Mouse (Mus musculus) megakaryocyte progenitor cell, adult 5-6 weeks (primary cell): ENCODE measurements around the gene Sbp. TPM values are rescaled to one million over a fixed set of nuclear protein-coding genes. Genes with fewer than 3 reads are reported as not detected.
"Not testable (repeated sequence)": the region's sequence is repeated elsewhere in the genome, so short reads cannot be mapped to it uniquely, and the experiment has no call there.

Experiments used
- ATAC-seq: replicated peaks from 2 replicates; pipeline ENCODE4 v1.8.0; 2016; ENCODE audit warnings: mild to moderate bottlenecking, moderate TSS enrichment, inconsistent platforms; ENCODE audit not compliant: poor library complexity
- total RNA-seq, 2 experiments: library from RNA; stranded (forward) in 1 of 2; stranded (reverse) in 1 of 2; fragments of 157-497, 149-512 nt in 1 of 2; fragments of 200-1000 nt in 1 of 2; gene quantifications; 2 replicates each; pipeline versions ENCODE4 v1.2.3 to v1.2.4; 2015 to 2017

The Sbp gene
- not detected in 2 replicates for total RNA-seq (2015)
- not detected in 2 replicates for total RNA-seq (2017)

DNA sequence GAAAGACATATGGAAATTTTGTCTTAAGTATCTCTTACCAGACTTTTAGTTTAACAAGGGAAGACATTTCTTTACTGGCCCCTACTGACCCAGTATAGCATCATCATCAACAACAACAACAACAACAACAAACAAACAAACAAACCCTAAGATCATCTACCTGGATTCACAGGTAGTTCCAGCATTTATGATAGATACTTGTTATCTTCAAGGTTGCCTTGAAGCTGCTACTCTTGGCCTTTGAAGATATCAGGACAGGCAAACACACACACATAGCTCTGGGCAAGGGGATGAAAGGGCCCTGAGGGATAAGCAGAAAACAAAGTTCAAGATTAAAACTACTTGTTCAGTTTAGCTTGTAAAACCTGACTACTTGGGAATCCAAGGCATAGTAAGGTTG lies at the start of gene Sbp:
Sbp (plus strand) TSS at position 301 of the 400 bp plus-strand sequence.
- no peak for ATAC-seq

DNA sequence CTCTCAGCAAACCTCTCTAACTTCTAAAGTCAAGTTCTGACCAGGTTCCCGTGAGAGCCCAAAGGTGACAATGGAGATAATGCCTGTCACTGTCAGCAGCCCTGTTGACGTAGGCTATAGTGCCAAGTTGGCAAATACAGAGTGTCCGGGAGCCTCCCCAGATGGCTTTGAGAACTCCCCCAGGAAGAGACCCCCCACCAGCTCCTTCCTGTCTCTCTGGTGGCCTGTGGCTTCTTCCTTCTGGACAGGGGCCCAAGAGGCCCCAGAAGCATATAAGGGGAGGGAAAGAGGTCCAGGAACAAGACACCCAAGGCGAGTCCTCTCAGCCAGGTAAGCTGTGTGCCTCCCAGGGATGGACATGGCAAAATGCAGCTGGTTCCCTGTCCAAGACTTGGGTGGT lies 24.3 kb upstream of the Sbp start, which contains the start of gene Dcpp3:
Dcpp3 (plus strand) TSS at position 301 of the 400 bp plus-strand sequence.
- not testable (repeated sequence) for ATAC-seq

DNA sequence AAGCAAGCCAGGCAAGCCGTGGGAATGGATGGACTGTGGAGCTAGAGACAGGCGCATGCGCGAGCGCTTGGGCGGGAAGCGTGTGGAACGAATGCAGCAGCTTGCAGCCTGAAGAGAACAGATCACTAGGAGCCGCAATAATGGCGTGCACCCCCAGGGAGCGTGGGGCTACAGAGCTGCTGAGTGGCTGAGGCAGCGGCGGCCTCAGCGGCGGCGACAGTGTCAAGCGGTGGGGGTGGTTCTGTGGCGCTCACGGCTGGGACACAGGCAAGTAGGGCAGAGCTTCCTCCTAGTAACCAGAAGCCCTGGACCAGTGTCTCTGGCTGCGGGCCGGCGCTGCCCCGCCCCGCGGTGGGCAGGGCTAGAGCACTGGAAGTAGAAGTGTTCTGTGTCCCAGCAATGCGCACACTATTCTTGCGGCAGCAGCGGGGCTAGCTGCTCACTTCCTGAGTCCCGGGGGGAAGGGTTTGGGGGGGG lies 16.9 kb upstream of the Sbp start:
- peak; percentile 96 for ATAC-seq

GRCm38 (mm10) chr17:23925090-23925493 lies 16.4 kb upstream of the Sbp start:
- peak; percentile 59 for ATAC-seq

DNA sequence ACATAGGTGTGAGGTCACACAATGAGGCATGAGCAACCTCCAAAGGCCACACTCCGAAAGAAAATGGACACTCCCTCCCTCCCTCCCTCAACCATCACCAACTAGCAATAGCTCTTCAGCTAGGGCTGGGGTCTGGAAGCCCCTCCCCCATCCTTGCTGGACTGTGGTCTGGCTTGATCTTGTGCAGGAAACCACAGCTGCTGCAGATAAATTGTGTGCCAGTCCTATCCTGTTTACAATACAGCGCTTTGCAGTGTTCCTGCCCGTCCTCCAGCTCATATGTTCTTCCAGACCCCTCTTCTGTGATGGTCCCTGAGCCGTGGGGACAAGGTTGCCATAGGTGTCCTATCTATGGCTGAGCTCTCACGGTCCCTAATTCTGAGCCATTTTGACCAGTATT lies 10.3 kb upstream of the Sbp start:
- 0 out of 2 replicates have a peak, but pooled peaks have one; percentile 4 for ATAC-seq

- not testable (repeated sequence) for ATAC-seq
Measured at GRCm38 (mm10) chr17:23947486-23947885, 6.0 kb downstream of the Sbp start.

- ATAC-seq: no peak
Measured at GRCm38 (mm10) chr17:23949068-23949467, 7.6 kb downstream of the Sbp start.

DNA sequence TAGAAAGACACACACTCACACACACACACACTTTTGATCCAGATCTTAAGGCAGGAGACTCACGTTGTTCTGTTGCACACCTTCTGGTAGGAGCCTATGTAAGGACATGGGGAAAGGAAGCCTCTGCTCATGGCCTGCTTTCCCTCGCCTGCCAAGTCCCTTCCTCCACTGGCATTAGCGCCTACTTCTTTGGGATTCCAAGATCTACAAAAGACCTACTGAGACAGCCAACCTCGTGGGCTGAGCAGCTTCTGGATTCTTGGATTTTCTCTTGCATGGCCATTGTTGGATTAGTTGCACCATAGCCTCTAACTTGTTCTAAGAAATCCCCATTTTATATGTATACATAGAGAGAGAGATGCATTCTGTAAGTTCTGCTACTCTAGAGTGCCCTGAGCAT lies 9.4 kb downstream of the Sbp start:
- ATAC-seq: not testable (repeated sequence)

DNA sequence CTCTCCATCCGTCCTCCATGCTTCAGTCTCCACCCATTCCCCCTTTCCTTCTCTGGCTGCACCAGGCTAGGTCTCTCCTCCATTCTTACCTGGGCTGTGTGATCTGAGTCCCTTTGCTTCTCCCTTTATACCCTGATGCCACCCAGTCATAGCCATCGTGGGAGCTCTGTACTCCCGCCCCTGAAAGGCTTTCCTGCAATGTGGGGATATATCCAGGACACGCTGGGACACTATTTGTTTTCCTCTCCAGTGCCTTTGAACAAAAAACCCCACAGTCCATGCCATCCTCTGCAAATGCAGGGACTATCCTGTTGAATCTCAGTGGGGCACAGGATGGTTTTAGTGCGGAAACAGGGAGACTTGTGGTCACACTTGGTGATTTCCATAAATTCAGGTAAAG lies 13.7 kb downstream of the Sbp start, which contains the start of gene Sbpl:
Sbpl (minus strand) TSS at position 101 of the 400 bp plus-strand sequence.
- ATAC-seq: no peak

GRCm38 (mm10) chr17:23960084-23960738 lies 18.7 kb downstream of the Sbp start:
- ATAC-seq: peak; percentile 99

GRCm38 (mm10) chr17:23961573-23962122 lies 20.2 kb downstream of the Sbp start:
- no peak for ATAC-seq

DNA sequence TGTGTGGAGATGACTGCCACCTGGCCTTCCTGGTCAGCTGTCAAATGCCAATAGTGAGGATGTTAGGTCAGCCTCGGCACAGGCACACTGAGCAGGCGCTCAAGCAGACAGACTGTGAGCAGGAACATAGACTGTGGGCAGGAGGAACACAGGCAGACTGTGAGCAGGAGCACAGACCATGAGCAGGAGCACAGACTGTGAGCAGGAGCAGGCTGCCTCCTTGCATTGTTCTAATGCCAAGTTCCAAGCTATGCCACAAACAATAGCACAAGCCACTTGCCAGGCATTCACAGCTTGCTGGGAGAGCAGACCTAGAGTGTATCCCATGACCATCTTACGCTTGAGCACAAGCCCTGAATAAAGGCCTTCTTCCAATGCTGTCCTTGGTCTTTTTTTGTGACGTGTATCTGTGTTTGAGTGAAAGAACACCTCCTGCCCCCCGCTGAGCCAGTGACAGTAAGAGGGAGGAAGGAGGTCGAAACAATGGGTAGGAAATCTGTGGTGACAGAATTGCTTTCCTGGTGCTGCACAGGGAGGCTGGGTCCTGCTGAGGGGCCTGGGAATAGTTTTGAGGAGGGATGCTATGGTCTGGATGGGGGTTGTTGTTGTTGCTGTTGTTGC lies 24.4 kb downstream of the Sbp start:
- ATAC-seq: no peak

GRCm38 (mm10) chr17:23966658-23967401 lies 25.4 kb downstream of the Sbp start:
- peak; percentile 79 for ATAC-seq

- no peak for ATAC-seq
Measured at GRCm38 (mm10) chr17:23968780-23969179, 27.3 kb downstream of the Sbp start.

DNA sequence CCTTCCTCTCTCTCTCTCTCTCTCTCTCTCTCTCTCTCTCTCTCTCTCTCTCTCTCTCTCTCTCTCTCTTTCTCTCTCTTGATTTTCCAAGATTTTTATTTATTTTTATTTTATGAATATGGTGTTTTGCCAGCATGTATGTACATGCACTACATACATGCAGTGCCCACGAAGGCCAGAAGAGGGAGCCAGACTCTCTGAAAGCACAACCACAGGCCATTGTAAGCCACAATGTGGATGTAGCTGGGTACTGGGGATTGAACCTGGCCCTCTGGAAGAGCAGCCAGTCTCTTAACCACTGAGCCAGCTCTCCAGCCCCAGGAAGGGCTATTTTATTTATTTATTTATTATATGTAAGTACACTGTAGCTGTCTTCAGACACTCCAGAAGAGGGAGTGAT lies 27.8 kb downstream of the Sbp start:
- peak; percentile 86 for ATAC-seq

GRCm38 (mm10) chr17:23971315-23971714 lies 29.8 kb downstream of the Sbp start:
- ATAC-seq: no peak

GRCm38 (mm10) chr17:23976665-23977064 lies 35.2 kb downstream of the Sbp start:
- no peak for ATAC-seq

DNA sequence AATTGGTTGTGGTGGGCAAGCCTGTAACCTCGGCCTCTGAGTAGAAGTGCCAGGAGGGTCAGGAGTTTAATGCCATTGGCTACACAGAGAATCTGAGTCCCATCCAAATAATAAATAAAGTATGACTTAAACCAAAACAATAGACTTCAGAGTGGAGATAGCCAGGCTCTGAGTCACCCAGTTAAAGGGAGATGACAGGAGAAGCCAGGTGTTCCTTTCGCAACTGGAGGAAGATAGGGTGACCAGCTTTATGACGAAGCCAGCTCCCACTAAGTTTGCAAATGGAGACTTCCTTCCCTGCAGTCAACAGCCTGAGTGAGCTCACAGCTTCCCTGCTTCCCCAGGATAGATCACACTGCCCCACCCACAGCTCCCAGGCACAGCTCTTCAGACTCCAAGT lies 38.0 kb downstream of the Sbp start:
- peak; percentile 23; the same call in 1 of the 2 replicates for ATAC-seq

- ATAC-seq: peak; percentile 72
Measured at GRCm38 (mm10) chr17:23980297-23980909, 38.9 kb downstream of the Sbp start, which contains the start of gene Prss30. Gene Prss30 (minus strand): TSS chr17:23980566.

DNA sequence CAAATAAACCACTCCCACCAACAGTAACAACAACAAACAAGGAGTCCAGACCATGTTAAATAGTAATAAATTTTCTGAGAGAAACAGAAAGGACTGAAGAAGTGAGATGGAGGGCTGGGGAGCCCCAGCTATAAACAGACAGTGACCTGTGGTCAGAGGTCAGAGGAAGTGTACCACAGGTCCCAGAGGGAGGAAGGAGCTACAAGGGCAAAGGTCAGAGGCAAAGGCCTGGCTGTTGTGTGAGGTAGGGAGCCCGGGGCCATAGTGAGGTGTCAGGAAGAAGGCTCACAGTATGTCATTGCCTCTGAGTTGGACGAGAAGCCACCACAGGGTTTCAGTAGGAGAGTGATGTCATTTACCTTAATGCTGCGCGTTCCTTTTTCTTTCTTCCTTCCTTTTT lies 41.4 kb downstream of the Sbp start:
- 0 out of 2 replicates have a peak, but pooled peaks have one; percentile 16 for ATAC-seq

GRCm38 (mm10) chr17:23984989-23985388 lies 43.5 kb downstream of the Sbp start:
- ATAC-seq: no peak
